Mouse (Mus musculus) midbrain, embryonic 11.5 days (tissue): ENCODE measurements around the gene Meis2. TPM values are rescaled to one million over a fixed set of nuclear protein-coding genes. Genes with fewer than 3 reads are reported as not detected.

ENCODE experiments used
- ATAC-seq: fragments of 200-750 bp; cut with Nextera tagmentation; 2 replicates; pipeline ENCODE4 v1.8.0; 2017; ENCODE audit warnings: moderate TSS enrichment, moderate library complexity; ENCODE audit not compliant: low FRiP score
- DNase-seq: peaks from one replicate; pipeline ENCODE4 v3.0.0; 2015; ENCODE audit warnings: low spot score; ENCODE audit errors: missing footprints
- H3K27ac ChIP-seq: fragments of 300-500 bp; sonication (generic); 2 replicates; pipeline ENCODE4 v1.5.1; 2014; ENCODE audit warnings: low read depth, low read length
- H3K27me3 ChIP-seq: fragments of 300-500 bp; sonication (generic); 2 replicates; pipeline ENCODE4 v1.6.1; 2014; ENCODE audit warnings: mild to moderate bottlenecking, low read length, moderate library complexity, mixed read lengths; ENCODE audit not compliant: control insufficient read depth, insufficient read depth
- H3K36me3 ChIP-seq: fragments of 300-500 bp; sonication (generic); 2 replicates; pipeline ENCODE4 v1.6.1; 2014; ENCODE audit warnings: mild to moderate bottlenecking, low read length, moderate library complexity, mixed read lengths; ENCODE audit not compliant: control insufficient read depth, insufficient read depth
- H3K4me1 ChIP-seq: fragments of 300-500 bp; sonication (generic); 2 replicates; pipeline ENCODE4 v1.6.1; 2014; ENCODE audit warnings: low read length; ENCODE audit not compliant: control insufficient read depth, insufficient read depth
- H3K4me2 ChIP-seq: fragments of 300-500 bp; sonication (generic); 2 replicates; pipeline ENCODE4 v1.6.1; 2014; ENCODE audit warnings: mild to moderate bottlenecking, moderate library complexity
- H3K4me3 ChIP-seq: fragments of 300-500 bp; sonication (generic); 2 replicates; pipeline ENCODE4 v1.5.1; 2014; ENCODE audit warnings: low read depth, low read length
- H3K9ac ChIP-seq: fragments of 300-500 bp; sonication (generic); 2 replicates; pipeline ENCODE4 v1.6.1; 2014; ENCODE audit warnings: low read length
- H3K9me3 ChIP-seq: fragments of 300-500 bp; sonication (generic); 2 replicates; pipeline ENCODE4 v1.6.1; 2016; ENCODE audit warnings: low read length; ENCODE audit not compliant: control insufficient read depth
- WGBS: fragments of 180-500 bp; shearing (Covaris S2); extraction: QIAGEN DNeasy Blood & Tissue Kit; methylation state at CpG from one replicate; pipeline ENCODE4 v1.1.7; 2014; 5-methylcytosine and 5-hydroxymethylcytosine counted together
- polyA plus RNA-seq: library from polyadenylated mRNA; unstranded; fragments of >200 nt; fragmentation: Nextera tagmentation; extraction: Ambion mirVana; gene quantifications from 2 replicates; pipeline ENCODE4 v1.2.1, GENCODE M21; 2014

The Meis2 gene
- polyA plus RNA-seq, 1 experiment from 2014 or later: 52.2 TPM

DNA sequence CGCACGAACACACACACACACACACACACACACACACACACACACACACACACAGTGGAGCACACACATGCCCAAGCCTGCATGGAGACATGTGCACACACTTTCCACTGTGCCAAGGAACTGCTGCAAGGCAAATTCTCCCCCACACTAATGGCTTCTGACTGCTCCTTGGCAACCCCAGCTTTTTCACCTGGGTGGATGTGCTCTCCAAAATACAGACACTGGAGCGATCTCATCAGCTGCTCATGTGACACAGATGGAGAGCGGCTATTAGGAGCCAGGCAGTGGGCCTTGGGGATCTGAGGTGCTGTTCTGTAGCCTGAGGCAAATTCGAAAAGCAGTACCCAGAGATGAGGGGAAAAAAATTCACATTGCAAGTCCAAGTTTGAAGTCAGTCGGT is 63.3 kb downstream of the Meis2 start:
- H3K27me3 ChIP-seq: peaks cover 15% of the 10 kb centered on the region; the same call in 1 of the 2 replicates
- H3K4me3 ChIP-seq: no peak overlapping the region
- no peak overlapping the region for H3K4me2 ChIP-seq
- ATAC-seq (peak; percentile 31; the same call in 1 of the 2 replicates), DNase-seq (no peak)
- no peaks in the 10 kb centered on the region; the same call in 1 of the 2 replicates for H3K4me1 ChIP-seq
- no peaks in the 10 kb centered on the region for H3K9me3 ChIP-seq
- no peak overlapping the region for H3K9ac ChIP-seq
- no peak overlapping the region for H3K27ac ChIP-seq
- no peaks in the 10 kb centered on the region for H3K36me3 ChIP-seq
- WGBS: 80% methylated on average over 6 of the region's 6 CpGs

DNA sequence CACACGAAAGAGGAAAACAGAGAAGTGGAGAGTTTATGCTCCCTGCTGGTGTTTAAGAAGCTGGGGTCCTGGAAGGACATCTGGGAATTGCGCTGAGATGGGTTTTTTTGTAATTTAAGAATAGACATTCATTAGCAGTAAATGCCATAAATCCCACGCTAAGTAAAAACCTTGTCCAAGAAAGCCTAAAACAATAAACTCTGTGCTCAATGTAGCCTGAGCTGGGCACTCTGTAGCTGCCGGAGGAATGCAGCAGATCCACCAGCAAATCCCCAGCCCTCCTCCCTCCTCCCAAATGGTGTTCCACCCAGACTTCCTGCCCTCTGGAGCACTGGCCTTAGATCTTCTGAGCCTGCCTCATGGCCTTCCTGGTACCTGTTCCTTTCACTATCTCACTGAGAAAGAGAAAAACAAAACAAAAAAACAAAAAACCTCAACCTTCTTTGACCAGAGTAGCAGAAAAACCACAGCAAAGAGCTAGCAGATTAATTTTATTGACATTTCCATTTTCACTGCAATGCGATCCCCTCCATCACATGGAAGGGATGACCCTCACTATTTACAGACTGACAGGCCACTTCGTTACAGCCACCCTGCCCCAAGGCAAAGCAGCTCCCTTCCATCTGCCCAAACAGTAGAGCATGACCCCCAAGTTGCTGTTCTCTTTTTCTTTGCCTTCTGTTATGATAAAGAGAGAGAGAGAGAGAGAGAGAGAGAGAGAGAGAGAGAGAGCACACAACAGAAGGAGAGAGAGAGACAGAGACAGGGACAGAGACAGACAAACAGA is 64.1 kb downstream of the Meis2 start:
- Histone ChIP-seq H3K36me3 (no peaks in the 10 kb centered on the region), H3K27me3 (peaks cover 15% of the 10 kb centered on the region; the same call in 1 of the 2 replicates), H3K4me2 (no peak overlapping the region), H3K4me3 (no peak overlapping the region), H3K4me1 (peaks cover 3% of the 10 kb centered on the region), H3K9ac (no peak overlapping the region), H3K27ac (no peak overlapping the region), H3K9me3 (no peaks in the 10 kb centered on the region)
- no peak for DNase-seq
- 37% methylated on average over 6 of the region's 6 CpGs for WGBS
- ATAC-seq: 0 out of 2 replicates have a peak, but pooled peaks have one; percentile 22

DNA sequence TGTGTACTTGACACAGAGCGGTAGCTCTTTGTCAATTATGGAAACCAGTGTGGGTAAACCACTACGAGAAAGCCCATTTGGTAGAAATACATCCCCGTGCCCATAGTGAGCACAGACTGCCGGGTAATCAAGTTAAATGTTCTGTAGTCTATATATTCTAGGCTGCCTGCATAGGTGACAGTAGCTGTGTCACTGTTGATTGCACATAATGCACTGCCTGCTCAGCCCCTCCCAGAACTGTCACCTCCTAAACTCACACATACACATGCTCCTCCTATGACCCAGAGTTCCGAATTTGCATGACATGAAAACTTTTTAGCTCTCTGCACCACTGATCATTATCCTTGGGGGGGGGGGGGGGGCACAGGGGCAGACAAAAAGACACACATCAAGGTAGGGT is 65.1 kb downstream of the Meis2 start:
- Histone ChIP-seq H3K36me3 (no peaks in the 10 kb centered on the region), H3K4me1 (peaks cover 3% of the 10 kb centered on the region), H3K9me3 (no peaks in the 10 kb centered on the region), H3K9ac (no peak overlapping the region), H3K4me3 (no peak overlapping the region), H3K27me3 (peaks cover 13% of the 10 kb centered on the region; the same call in 1 of the 2 replicates), H3K27ac (no peak overlapping the region), H3K4me2 (no peak overlapping the region)
- DNase-seq (no peak), ATAC-seq (no peak)
- WGBS: 85% methylated on average over 5 of the region's 5 CpGs

DNA sequence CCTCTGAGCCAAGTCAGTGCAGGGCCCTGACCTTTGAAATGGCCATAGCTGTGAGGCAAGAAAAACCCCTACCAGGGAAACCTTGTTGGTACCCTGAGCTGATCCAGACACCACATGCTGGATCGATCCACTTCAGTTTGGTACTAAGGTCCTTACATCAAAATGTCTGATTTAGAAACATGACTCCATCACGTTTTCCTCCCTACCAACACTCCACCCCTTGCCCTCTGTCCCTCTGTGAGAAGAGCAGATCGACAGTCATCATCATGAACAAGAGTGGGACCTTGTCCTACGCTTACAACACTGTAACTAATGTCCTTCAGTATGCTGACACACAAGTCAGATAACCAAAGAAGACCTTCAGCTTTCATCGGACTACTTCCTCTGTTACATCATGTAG is 66.8 kb downstream of the Meis2 start:
- H3K27me3 ChIP-seq: peaks cover 5% of the 10 kb centered on the region; the same call in 1 of the 2 replicates
- DNase-seq (no peak), ATAC-seq (no peak)
- 85% methylated on average over 5 of the region's 5 CpGs for WGBS
- peaks cover 3% of the 10 kb centered on the region for H3K4me1 ChIP-seq
- H3K36me3 ChIP-seq: no peaks in the 10 kb centered on the region
- no peak overlapping the region for H3K4me2 ChIP-seq
- H3K4me3 ChIP-seq: no peak overlapping the region
- no peak overlapping the region for H3K27ac ChIP-seq
- H3K9ac ChIP-seq: no peak overlapping the region
- H3K9me3 ChIP-seq: no peaks in the 10 kb centered on the region

DNA sequence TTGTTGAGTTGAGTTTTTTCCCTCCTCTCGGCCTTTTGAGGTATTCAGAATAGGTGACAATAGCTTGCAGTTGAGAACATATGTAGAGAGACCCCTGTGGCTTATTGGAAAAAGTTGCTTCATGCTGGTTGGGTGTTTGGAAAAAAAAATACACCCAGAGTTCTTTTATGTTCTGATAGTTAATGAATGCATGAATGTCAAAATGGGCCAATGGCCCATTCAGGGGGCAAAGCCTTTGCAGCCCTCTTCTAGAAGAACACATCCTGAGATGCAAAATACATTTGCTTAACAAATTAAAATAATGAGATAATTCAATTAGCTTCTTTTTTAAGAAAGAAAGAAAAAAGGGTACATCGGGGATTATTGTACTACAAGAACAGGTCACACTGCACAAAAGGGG is 69.2 kb downstream of the Meis2 start:
- Histone ChIP-seq H3K4me3 (no peak overlapping the region), H3K27ac (no peak overlapping the region), H3K9ac (no peak overlapping the region), H3K4me2 (no peak overlapping the region), H3K4me1 (peaks cover 3% of the 10 kb centered on the region), H3K9me3 (no peaks in the 10 kb centered on the region), H3K36me3 (no peaks in the 10 kb centered on the region), H3K27me3 (no peaks in the 10 kb centered on the region; the same call in 1 of the 2 replicates)
- ATAC-seq (no peak), DNase-seq (no peak)
- WGBS: 51% methylated on average over 2 of the region's 2 CpGs

DNA sequence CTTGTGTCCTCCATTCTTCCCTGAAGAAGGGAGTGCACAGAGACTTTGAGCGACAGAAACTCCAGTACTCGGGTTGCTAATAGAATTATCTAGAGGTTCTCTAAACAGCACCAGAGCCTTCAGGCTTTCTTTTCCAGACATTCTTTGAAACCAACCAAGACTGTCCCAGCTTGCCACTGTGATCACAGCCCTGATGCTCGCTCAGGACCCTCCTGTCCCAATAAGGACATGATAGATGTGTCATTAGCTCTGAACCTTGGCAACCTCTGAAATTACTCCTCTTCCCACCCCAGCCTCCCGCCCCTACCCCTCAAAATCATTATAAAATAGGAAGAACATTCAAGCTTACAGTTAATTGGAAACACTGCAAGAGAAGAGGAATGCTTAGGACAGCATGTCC is 71.8 kb downstream of the Meis2 start:
- H3K27ac ChIP-seq: no peak overlapping the region
- WGBS: 83% methylated on average over 4 of the region's 4 CpGs
- DNase-seq: no peak
- no peaks in the 10 kb centered on the region for H3K9me3 ChIP-seq
- ATAC-seq: no peak
- H3K4me1 ChIP-seq: peaks cover 3% of the 10 kb centered on the region
- H3K9ac ChIP-seq: no peak overlapping the region
- no peak overlapping the region for H3K4me3 ChIP-seq
- H3K36me3 ChIP-seq: no peaks in the 10 kb centered on the region
- H3K4me2 ChIP-seq: no peak overlapping the region
- H3K27me3 ChIP-seq: no peaks in the 10 kb centered on the region; the same call in 1 of the 2 replicates

DNA sequence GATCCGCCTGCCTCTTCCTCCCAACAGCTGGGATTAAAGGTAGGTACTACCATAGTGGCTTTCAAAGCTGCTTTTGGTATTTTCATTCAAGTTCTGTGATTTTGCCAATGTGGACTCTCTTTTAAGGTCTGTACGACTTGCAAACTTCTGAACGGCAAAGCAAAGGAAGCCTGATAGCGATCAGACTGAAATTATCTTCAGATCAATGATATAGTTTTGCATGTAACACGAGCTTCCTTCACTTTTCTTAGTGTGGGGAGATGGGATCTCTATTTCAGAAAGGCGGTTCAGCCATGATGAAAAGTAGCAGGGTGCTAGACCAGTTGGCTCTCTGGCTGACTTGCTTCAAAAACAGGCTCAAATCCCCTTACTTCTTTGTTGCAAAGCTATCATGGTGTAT is 76.4 kb downstream of the Meis2 start:
- Histone ChIP-seq H3K36me3 (no peaks in the 10 kb centered on the region), H3K9ac (no peak overlapping the region), H3K4me3 (no peak overlapping the region), H3K4me2 (no peak overlapping the region), H3K9me3 (no peaks in the 10 kb centered on the region), H3K4me1 (no peaks in the 10 kb centered on the region), H3K27ac (no peak overlapping the region), H3K27me3 (no peaks in the 10 kb centered on the region)
- no peak for ATAC-seq
- DNase-seq: no peak
- WGBS: 90% methylated on average over 6 of the region's 6 CpGs

DNA sequence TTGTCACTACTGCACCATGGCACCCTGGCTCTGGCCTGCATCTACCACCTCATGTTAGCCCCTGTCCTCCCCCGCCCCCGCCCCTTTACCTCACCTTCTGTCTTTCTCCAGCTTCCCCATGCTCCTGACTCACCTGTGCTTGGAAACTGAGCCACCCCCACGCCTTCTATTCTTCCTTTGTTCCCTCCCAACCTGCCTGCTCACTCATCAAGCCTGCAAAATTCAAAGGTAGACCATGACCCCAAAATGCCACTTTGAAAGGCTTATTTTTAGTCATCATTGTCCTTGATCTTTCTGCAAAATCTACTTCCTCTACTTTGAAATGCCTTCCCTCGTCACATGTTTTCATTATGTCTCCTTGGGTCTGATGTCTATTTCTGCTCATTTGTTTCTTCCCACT is 77.2 kb downstream of the Meis2 start:
- ATAC-seq (no peak), DNase-seq (no peak)
- Histone ChIP-seq H3K27me3 (no peaks in the 10 kb centered on the region), H3K4me1 (no peaks in the 10 kb centered on the region), H3K9me3 (no peaks in the 10 kb centered on the region), H3K27ac (no peak overlapping the region), H3K4me2 (no peak overlapping the region), H3K4me3 (no peak overlapping the region), H3K9ac (no peak overlapping the region), H3K36me3 (no peaks in the 10 kb centered on the region)
- WGBS: 85% methylated on average over 4 of the region's 4 CpGs

DNA sequence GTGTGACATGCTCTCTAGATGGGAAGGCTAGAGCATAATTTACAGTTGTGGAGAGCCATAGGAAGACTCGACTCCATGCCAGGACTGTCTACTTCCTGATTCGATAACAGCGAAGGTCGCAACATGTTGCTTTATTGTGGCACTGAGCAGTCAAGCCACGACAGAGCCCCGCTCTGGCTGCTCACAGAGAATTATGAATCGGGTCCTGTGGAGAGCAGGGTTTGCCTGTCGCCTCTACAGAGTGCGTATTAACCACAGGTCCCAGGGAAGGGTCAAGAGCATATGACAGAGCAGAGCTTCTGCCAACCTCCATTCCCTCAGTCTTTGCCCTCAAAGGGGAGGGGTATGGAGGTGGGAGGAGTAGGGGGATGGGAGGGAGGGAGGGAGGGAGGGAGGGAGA is 80.7 kb downstream of the Meis2 start:
- Histone ChIP-seq H3K36me3 (no peaks in the 10 kb centered on the region), H3K4me1 (0 out of 2 replicates have a peak, but pooled peaks cover 4% of the 10 kb centered on the region), H3K27me3 (no peaks in the 10 kb centered on the region), H3K9ac (no peak overlapping the region), H3K4me2 (no peak overlapping the region), H3K27ac (no peak overlapping the region), H3K9me3 (no peaks in the 10 kb centered on the region), H3K4me3 (no peak overlapping the region)
- DNase-seq (no peak), ATAC-seq (no peak)
- WGBS: 83% methylated on average over 9 of the region's 9 CpGs
